Mouse (Mus musculus) gastrocnemius, adult 18-20 months (tissue): ENCODE measurements around the gene Polr3gl. TPM values are rescaled to one million over a fixed set of nuclear protein-coding genes. Genes with fewer than 3 reads are reported as not detected.

ENCODE experiments used
- total RNA-seq, 2 experiments: library from RNA; stranded (reverse); gene quantifications; 2 replicates each; pipeline ENCODE4 v1.2.3; 2021

The Polr3gl gene
- total RNA-seq, 2 experiments from 2014 or later, result 44.0 to 56.1 TPM

Other genes starting within 250 kb of the Polr3gl start
- gene BC107364, start 141.9 kb downstream of the Polr3gl start, total RNA-seq, result not detected
- 100 to 1,000 TPM; 622 to 636 TPM for gene Hfe2, start 69.0 kb downstream of the Polr3gl start, total RNA-seq
- gene Txnip, start 36.2 kb downstream of the Polr3gl start, total RNA-seq, result 100 to 1,000 TPM; 344 to 646 TPM
- gene Gm16253, start 17.2 kb downstream of the Polr3gl start, total RNA-seq, result 1 to 10 TPM; 1.2 to 2.0 TPM
- gene Ankrd34a, start 2.5 kb upstream of the Polr3gl start, total RNA-seq, result 1 to 10 TPM; 1.0 to 1.7 TPM
- 1 to 10 TPM; 4.2 to 7.6 TPM for gene Lix1l, start 7.0 kb upstream of the Polr3gl start, total RNA-seq
- 10 to 100 TPM; 24.4 to 33.3 TPM for gene Rbm8a, start 35.8 kb upstream of the Polr3gl start, total RNA-seq
- 10 to 100 TPM; 27.9 to 28.6 TPM for gene Pex11b, start 41.2 kb upstream of the Polr3gl start, total RNA-seq
- under 1 TPM in 1 of 2 experiments, not detected in 1; 0.07 TPM for gene Gm42957, start 41.3 kb upstream of the Polr3gl start, total RNA-seq
- under 1 TPM; 0.34 to 0.74 TPM for gene Itga10, start 51.4 kb upstream of the Polr3gl start, total RNA-seq
- gene Ankrd35, start 76.0 kb upstream of the Polr3gl start, total RNA-seq, result under 1 TPM; 0.18 to 0.31 TPM
- 1 to 10 TPM; 6.1 to 7.5 TPM for gene Pias3, start 102.2 kb upstream of the Polr3gl start, total RNA-seq
- gene Nudt17, start 114.4 kb upstream of the Polr3gl start, total RNA-seq, result under 1 TPM; 0.50 to 0.76 TPM
- gene Polr3c, start 133.4 kb upstream of the Polr3gl start, total RNA-seq, result 10 to 100 TPM; 21.0 to 22.4 TPM
- gene Rnf115, start 133.5 kb upstream of the Polr3gl start, total RNA-seq, result 100 to 1,000 TPM in 1 of 2 experiments, 10 to 100 TPM in 1; 55.7 to 103 TPM
- gene Pdzk1, start 235.1 kb upstream of the Polr3gl start, total RNA-seq, result under 1 TPM in 1 of 2 experiments, not detected in 1; 0.18 TPM
- not detected for gene Cd160, start 235.2 kb upstream of the Polr3gl start, total RNA-seq